Mouse (Mus musculus) gastrocnemius, adult 8-10 months (tissue): Measurements from ENCODE around the gene Speer1. TPM values are rescaled to one million over a fixed set of nuclear protein-coding genes. Genes with fewer than 3 reads are reported as not detected.
"Not testable (repeated sequence)": the region's sequence is repeated elsewhere in the genome, so short reads cannot be mapped to it uniquely, and the experiment has no call there.

ENCODE experiments used
- DNase-seq, 2 experiments: peaks; one replicate each; pipeline ENCODE4 v3.0.0; 2022; ENCODE audit warnings: low spot score in 2 of 2
- total RNA-seq, 4 experiments: library from RNA; stranded (reverse); gene quantifications; 2 replicates each; pipeline ENCODE4 v1.2.4; 2022

Speer1 gene
- total RNA-seq: not detected

GRCm38 (mm10) chr5:11341216-11341615 lies at the start of gene Speer1:
Speer1 (plus strand) TSS chr5:11341516.
- not testable (repeated sequence) for DNase-seq

Other genes with a start within 250 kb of the Speer1 start
- not detected for gene Gm8879, start 213.9 kb upstream of the Speer1 start, total RNA-seq
- gene Gm5861, start 158.4 kb upstream of the Speer1 start, total RNA-seq: not detected
- not detected for gene Gm8890, start 85.5 kb upstream of the Speer1 start, total RNA-seq
- not detected for gene Gm8897, start 74.9 kb downstream of the Speer1 start, total RNA-seq
- not detected for gene Gm8906, start 161.2 kb downstream of the Speer1 start, total RNA-seq